Mouse (Mus musculus): ENCODE data around the gene Slc13a2. TPM values are rescaled to one million over a fixed set of nuclear protein-coding genes. Genes with fewer than 3 reads are reported as not detected.

The Slc13a2 gene
- polyA plus RNA-seq, 1 experiment: not detected

GRCm38 (mm10) chr11:78347908-78348307 is 74.1 kb downstream of the Slc13a2 start:
- TF ChIP-seq POLR2A (IDR thresholded peaks at IDR 0.05; ENCODE audit: borderline replicate concordance, extremely low read depth, insufficient read depth, insufficient read length, poor library complexity, severe bottlenecking) (no peak), CTCF (IDR thresholded peaks at IDR 0.05; ENCODE audit: borderline replicate concordance, extremely low read depth, insufficient read depth, insufficient read length) (no peak)
- no peak for DNase-seq (ENCODE audit: low read depth)

Other genes with a start within 250 kb of the Slc13a2 start
- gene Nek8, start 245.5 kb downstream of the Slc13a2 start, polyA plus RNA-seq (2012; rRNA removed): 8.1 and 13.8 TPM in 2 replicates
- gene Tlcd1, start 245.5 kb downstream of the Slc13a2 start, polyA plus RNA-seq (2012; rRNA removed): 13.1 and 15.4 TPM in 2 replicates
- 1,462 and 1,587 TPM in 2 replicates for gene Rpl23a, start 238.6 kb downstream of the Slc13a2 start, polyA plus RNA-seq (2012; rRNA removed)
- 67.6 and 98.9 TPM in 2 replicates for gene Rab34, start 233.8 kb downstream of the Slc13a2 start, polyA plus RNA-seq (2012; rRNA removed)
- 0.43 and 1.0 TPM in 2 replicates for gene Proca1, start 228.8 kb downstream of the Slc13a2 start, polyA plus RNA-seq (2012; rRNA removed)
- 109 and 130 TPM in 2 replicates for gene Sdf2, start 176.5 kb downstream of the Slc13a2 start, polyA plus RNA-seq (2012; rRNA removed)
- gene Supt6, start 176.2 kb downstream of the Slc13a2 start, polyA plus RNA-seq (2012; rRNA removed): 17.3 and 39.5 TPM in 2 replicates
- 60.9 and 71.2 TPM in 2 replicates for gene 2610507B11Rik, start 160.5 kb downstream of the Slc13a2 start, polyA plus RNA-seq (2012; rRNA removed)
- 0.49 and 0.72 TPM in 2 replicates for gene BC030499, start 131.4 kb downstream of the Slc13a2 start, polyA plus RNA-seq (2012; rRNA removed)
- gene Spag5, start 120.7 kb downstream of the Slc13a2 start, polyA plus RNA-seq (2012; rRNA removed): 22.0 and 42.0 TPM in 2 replicates
- 126 and 134 TPM in 2 replicates for gene Aldoc, start 99.2 kb downstream of the Slc13a2 start, polyA plus RNA-seq (2012; rRNA removed)
- gene Pigs, start 93.8 kb downstream of the Slc13a2 start, polyA plus RNA-seq (2012; rRNA removed): 75.3 and 81.7 TPM in 2 replicates
- 137 and 174 TPM in 2 replicates for gene Unc119, start 78.7 kb downstream of the Slc13a2 start, polyA plus RNA-seq (2012; rRNA removed)
- 0.03 TPM in 2 replicates for gene Foxn1, start 35.7 kb downstream of the Slc13a2 start, polyA plus RNA-seq (2012; rRNA removed)
- gene Slc46a1, start 43.5 kb upstream of the Slc13a2 start, polyA plus RNA-seq (2012; rRNA removed): 15.1 and 15.5 TPM in 2 replicates
- gene Sarm1, start 75.5 kb upstream of the Slc13a2 start, polyA plus RNA-seq (2012; rRNA removed): 43.3 and 53.5 TPM in 2 replicates
- gene Vtn, start 76.9 kb upstream of the Slc13a2 start, polyA plus RNA-seq (2012; rRNA removed): 68.0 and 125 TPM in 2 replicates
- 0.15 and 0.32 TPM in 2 replicates for gene Sebox, start 81.2 kb upstream of the Slc13a2 start, polyA plus RNA-seq (2012; rRNA removed)
- 49.9 and 65.5 TPM in 2 replicates for gene Tmem199, start 90.0 kb upstream of the Slc13a2 start, polyA plus RNA-seq (2012; rRNA removed)
- gene Poldip2, start 90.0 kb upstream of the Slc13a2 start, polyA plus RNA-seq (2012; rRNA removed): 106 and 117 TPM in 2 replicates
- 47.2 and 55.3 TPM in 2 replicates for gene Tnfaip1, start 114.1 kb upstream of the Slc13a2 start, polyA plus RNA-seq (2012; rRNA removed)
- 69.7 and 79.3 TPM in 2 replicates for gene Ift20, start 114.1 kb upstream of the Slc13a2 start, polyA plus RNA-seq (2012; rRNA removed)
- 15.2 and 16.6 TPM in 2 replicates for gene Tmem97, start 128.6 kb upstream of the Slc13a2 start, polyA plus RNA-seq (2012; rRNA removed)

All from brain, embryonic 14.5 days (tissue).